Mouse (Mus musculus): Measurements from ENCODE around the gene Fam198b. TPM values are rescaled to one million over a fixed set of nuclear protein-coding genes. Genes with fewer than 3 reads are reported as not detected.

Gene Fam198b
- total RNA-seq, 2 experiments from 2014 or later: 18.5 to 19.7 TPM

DNA sequence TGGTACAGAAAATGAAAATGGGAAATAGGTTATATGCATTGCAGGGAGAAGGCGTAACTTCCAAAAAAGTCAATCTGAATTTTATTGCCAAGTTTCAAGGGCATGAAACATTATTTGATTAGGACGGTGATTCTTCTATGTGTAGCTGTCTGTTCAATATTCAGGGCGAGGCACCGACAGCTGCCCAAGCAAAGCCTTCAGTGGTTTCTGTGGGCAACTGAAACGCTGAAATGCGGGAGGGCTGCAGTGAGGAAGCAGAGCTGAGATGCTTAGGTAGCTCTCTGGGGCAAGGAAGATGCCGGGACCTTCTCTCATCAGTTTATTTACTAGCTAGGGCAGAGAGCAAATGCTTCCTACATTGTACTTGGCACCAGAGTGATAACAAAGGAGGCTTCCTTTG lies 87.2 kb downstream of the Fam198b start:
- DNase-seq: no peak
- intact Hi-C loops (cut with DNase I): loop anchor here (5.0 kb wide), 1 partner anchor 84 kb away; no protein-coding TSS in a partner anchor

DNA sequence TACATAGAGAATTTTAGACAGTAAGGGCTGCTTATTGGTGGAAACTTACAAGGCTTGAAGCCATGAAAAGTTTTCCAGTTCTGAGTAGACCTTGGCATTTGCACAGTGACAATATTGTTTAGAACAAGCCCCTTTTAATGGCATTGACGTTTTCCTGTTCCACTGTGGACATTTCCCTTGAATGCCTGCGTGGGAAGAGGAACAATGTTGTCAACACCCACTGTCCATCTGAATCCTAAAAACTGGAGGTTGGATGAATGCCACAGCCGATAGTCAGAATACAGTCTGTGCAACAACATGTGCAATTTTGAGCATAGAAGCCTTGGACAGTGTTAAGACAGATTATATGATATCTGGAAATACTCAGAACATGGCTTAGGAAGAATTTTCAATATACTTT lies 92.5 kb downstream of the Fam198b start:
- intact Hi-C loops (cut with DNase I): loop anchor here (2.0 kb wide), 1 partner anchor 78 kb away; no protein-coding TSS in a partner anchor

DNA sequence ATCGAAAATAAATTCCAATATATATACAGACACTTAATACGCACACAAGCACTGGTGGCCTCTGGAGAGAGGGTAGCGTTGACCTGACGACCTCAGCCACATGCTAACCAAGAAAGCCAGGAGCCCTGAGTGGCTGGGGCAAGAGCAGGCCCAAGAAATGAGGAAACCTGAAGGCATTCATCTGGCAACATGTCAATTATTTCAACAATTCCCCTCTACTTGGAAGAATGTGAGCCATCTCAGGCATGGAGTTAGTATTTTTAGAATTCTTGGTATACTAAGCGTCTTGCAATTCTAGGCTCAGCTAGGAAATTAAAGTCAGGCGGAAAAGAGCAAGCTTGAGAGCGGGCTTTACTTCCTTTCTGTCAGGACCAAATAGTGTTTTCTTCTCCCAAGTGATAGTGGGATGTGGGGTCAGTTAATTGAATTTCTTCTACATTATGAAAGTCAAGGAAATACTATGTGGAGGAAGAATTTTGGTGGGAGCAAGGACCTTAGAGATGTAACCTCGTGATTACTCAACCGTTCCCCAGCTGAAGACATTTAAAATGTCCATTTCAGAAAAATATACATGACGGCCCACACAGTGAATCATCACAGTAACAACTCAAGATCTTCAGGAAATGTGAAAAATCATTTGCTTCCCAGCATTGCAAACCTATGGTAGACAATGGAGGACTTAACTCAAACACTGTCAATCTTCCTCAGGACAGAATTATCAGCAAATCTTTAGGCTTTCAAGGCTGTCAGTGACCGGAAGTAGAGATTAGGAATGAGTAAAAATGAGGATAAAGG lies 93.5 kb downstream of the Fam198b start:
- DNase-seq: no peak
- intact Hi-C loops (cut with DNase I): loop anchor here (2.0 kb wide), 2 partner anchors 65 to 77 kb away; no protein-coding TSS in a partner anchor

More for the DNA sequence above, 92.5 kb downstream of the Fam198b start:
- no peak for DNase-seq

DNA sequence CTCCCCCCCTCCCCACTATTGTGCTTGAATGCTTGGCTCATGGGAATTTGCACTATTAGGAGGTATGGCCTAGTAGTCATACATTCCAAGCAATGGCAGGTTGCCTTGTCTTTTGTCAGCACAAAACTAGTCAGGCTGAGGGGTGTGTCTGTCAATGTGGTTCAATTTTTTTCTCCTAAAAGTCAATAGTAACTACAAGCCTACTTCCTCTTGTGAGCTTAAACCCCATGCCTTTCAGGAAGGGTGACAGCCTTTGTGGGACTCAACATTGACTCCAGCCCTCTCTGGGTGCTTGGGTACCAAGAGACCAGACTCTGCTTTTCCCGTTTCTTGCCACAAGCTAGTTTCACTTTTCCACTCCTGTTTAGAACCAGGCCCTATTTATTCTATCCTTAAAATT lies 96.4 kb downstream of the Fam198b start:
- DNase-seq: no peak
- intact Hi-C loops (cut with DNase I): no loop called here

DNA sequence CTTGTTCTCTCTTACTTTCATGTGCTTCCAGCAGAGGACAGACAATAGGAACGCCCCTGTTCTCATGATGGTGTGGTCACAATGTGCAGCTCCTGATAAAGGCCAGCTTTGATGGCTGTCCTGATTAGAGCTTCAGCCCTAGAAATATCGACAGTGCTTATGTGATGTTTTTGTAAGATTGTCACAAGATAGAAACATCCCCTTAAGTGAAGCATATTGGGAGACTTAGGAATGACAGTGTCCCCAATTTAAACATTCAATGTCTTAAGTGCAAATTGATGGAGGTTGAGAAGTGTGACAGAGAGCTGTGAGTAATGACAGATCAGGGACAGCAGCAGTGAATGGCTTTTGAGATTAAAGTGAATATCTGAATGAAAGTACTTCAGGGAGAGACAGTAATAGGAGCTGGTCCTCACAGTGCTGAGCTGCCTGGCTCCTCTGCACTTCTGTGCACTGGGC lies 99.7 kb downstream of the Fam198b start:
- DNase-seq: no peak
- intact Hi-C loops (cut with DNase I): no loop called here

DNA sequence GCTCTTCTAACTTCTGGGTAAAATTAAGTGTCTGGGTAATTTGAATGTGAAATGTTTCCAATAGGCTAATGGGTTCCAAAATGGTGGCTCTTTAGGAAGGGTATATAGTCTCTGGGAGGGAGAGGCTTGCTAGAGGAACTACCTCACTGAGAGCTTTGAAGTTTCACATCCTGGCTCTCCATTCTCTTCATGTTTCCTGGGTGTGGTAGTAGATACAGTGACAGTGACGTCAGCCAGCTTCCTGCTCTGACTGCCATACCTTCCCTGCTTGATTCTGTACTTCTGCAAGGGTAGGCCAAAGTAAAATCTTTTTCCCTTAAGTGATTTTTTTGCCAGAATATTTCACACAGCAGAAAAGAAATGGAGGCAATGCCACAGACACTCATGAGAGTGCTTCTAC lies 100.2 kb downstream of the Fam198b start:
- intact Hi-C loops (cut with DNase I): no loop called here
- DNase-seq: no peak

DNA sequence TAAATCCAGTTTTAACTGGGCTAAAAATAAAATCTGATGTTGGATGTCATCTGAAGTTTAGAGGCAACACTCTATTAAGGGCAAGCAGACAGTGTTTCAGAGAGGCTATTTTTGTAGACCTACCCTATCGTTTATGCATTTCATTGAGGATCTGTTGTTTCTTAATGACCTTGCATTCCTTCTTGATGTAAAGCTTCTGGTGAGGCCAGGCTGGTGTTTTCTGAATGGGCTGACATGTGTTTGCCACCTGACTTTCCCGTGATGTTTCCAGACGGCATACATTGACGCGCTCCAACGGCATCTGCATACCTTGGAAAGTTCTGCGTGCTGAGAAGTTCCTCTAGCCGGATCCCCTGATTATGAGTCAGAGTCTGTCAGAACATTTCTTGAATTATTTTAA lies 104.9 kb downstream of the Fam198b start:
- intact Hi-C loops (cut with DNase I): no loop called here
- no peak for DNase-seq

DNA sequence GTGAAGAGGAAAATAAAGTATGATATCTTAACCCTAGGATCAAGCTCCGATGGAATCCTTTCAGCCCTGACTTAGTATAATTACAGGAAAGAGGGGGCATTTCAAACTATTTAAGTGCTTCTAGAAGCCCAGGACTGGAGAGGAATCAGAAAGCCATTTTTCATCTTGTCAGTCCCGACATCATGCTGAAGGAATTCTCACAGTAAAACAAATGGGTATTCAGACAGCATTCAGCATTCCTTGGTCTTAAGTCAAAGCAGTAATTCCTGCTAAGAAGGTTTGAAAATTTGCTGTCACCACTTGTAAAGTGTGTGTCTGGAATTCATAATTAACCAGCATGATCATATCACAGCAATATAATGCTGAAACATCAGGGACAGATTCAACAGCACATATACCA lies 105.6 kb downstream of the Fam198b start:
- intact Hi-C loops (cut with DNase I): loop anchor here (5.0 kb wide), 1 partner anchor 103 kb away; no protein-coding TSS in a partner anchor
- no peak for DNase-seq

DNA sequence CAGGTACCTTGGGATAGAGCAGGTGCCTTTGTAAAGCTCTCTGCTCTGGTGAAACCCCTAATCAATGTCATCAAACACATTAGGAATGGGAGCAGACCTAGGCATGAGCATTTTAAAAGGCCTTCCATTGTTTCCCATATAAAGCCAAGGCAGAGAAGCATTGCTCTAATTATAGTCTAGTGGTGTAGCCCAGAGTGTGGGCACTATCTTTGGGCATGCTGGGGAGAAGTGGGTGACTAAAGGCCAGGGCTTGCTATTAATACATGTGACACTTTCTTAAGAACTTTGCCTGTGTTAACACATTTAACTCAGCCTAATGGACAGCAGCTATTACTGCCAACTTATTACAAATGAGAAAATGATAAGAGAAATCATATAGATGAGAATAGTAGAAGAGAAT lies 106.1 kb downstream of the Fam198b start:
- DNase-seq: no peak
- intact Hi-C loops (cut with DNase I): loop anchor here (5.0 kb wide), 1 partner anchor 103 kb away; no protein-coding TSS in a partner anchor

DNA sequence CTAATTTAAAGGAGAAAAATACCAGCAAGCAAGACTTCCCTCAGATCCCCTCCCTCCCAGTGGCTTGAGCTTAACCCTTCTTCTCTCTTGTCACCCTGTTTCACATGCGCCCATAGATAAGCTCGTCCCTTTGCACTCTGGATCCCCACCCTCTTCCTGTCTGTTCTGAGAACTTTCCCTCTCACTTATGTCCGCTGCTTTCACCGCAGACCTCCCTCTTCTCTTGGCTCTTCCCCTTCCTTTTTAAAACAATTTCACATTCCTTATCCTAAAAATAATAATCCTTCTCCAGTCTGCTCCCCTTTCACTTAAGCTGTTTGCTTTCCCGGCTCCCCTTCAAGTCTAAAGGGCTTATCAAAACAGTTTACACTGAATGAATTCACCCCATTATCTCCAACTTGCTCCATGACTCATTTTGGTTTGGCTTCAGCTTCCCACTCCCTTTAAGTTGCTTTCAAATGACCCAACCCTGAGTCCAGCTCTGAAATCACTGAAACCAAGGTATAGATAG lies 109.8 kb downstream of the Fam198b start:
- no peak for DNase-seq
- intact Hi-C loops (cut with DNase I): loop anchor here (5.0 kb wide), 1 partner anchor 107 kb away; no protein-coding TSS in a partner anchor

DNA sequence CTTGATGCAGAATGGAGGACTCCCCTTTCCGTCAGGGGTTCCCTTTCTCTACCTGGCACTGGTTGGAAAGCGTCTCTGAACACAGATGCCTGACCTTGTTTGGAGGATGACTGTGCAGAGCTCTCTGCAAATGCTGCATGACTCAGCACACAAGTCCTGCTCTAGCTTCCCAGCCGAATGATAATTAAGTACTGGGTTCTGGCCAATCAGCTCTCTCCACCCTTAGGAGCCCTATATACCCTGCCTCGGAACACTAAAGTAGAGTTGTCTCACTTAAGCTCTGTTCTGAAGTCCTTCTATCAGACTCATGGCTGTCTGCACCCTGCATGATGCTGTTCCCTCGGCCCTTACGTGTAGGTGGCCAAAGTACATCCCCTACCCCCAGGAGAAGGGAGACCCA lies 111.4 kb downstream of the Fam198b start:
- DNase-seq: no peak
- intact Hi-C loops (cut with DNase I): loop anchor here (5.0 kb wide), 1 partner anchor 62 kb away; no protein-coding TSS in a partner anchor

Other genes with a start within 250 kb of the Fam198b start
- gene Rxfp1, start 146.7 kb upstream of the Fam198b start, total RNA-seq (2021): 1 to 10 TPM; 1.4 to 2.1 TPM
- gene Tmem144, start 31.8 kb upstream of the Fam198b start, total RNA-seq (2021): 10 to 100 TPM; 12.2 to 13.4 TPM

All from heart, postnatal 36 days (tissue).